Mouse (Mus musculus): ENCODE measurements around the gene Cdk14. TPM values are rescaled to one million over a fixed set of nuclear protein-coding genes. Genes with fewer than 3 reads are reported as not detected.

The Cdk14 gene
- 11.4 TPM for polyA plus RNA-seq (2014; fragmentation: Illumina TruSeq; extraction: RNeasy Lipid Tissue Mini Kit (QIAGEN cat#74804); ENCODE audit: low read depth, low replicate concordance)

DNA sequence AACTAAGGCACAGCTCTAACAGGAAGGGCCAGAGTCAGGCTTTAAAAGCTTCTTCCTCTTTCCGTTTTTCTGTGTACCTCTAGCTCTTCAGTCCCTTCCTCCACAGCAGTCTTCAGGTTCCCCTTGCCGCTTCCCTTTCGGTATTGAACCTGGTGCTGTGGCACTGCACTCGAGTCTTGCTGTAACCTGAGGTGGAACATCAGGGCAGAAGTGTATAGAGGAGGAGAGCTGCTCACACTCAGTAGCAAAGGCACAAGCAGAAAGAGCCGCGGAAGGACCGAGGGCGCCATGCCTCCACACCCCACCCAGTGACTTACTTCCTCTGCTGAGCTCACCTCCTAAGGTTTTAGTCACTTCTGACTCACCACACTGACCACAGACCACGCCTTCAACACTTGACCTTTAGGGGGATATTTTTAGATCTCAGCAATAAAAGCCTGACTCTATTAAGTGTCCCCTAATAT lies at the start of gene Cdk14:
Gene Cdk14, minus strand, starts transcription at position 321 of the 464 bp plus-strand sequence.

DNA sequence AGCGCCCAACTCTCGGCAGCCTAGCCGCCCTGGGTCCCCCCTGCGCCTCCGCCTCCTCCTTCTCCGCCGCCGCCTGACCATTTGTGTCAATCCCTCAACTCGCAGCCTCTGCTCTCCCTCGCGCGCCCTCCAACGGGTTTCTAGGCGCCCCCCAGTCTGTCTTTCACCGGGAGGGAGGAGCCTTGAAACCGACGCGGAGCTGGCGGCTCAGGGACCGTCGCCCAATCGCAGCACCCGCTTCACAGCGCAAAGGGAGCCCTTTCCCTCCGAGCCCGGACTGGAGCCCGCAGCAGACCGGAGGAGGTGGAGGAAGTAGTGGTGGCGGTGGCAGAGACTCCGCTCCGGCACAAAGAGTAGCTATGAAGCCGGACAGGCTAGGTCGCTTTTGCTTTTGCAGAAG lies 662.2 kb downstream of the Cdk14 start, which contains the start of gene Fzd1:
Gene Fzd1, minus strand, starts transcription at position 134 of the 400 bp plus-strand sequence.

Other genes with a start within 250 kb of the Cdk14 start
- 4.3 TPM for gene 1700015F17Rik, start 58.8 kb upstream of the Cdk14 start, polyA plus RNA-seq (2014; fragmentation: Illumina TruSeq; extraction: RNeasy Lipid Tissue Mini Kit (QIAGEN cat#74804); ENCODE audit: low read depth, low replicate concordance)
- 23.5 TPM for gene Cldn12, start 94.6 kb upstream of the Cdk14 start, polyA plus RNA-seq (2014; fragmentation: Illumina TruSeq; extraction: RNeasy Lipid Tissue Mini Kit (QIAGEN cat#74804); ENCODE audit: low read depth, low replicate concordance)
- gene Gtpbp10, start 139.2 kb upstream of the Cdk14 start, polyA plus RNA-seq (2014; fragmentation: Illumina TruSeq; extraction: RNeasy Lipid Tissue Mini Kit (QIAGEN cat#74804); ENCODE audit: low read depth, low replicate concordance): 13.0 TPM
- gene Gm8773, start 153.5 kb upstream of the Cdk14 start, polyA plus RNA-seq (2014; fragmentation: Illumina TruSeq; extraction: RNeasy Lipid Tissue Mini Kit (QIAGEN cat#74804); ENCODE audit: low read depth, low replicate concordance): not detected
- 7.9 TPM for gene Cfap69, start 243.9 kb upstream of the Cdk14 start, polyA plus RNA-seq (2014; fragmentation: Illumina TruSeq; extraction: RNeasy Lipid Tissue Mini Kit (QIAGEN cat#74804); ENCODE audit: low read depth, low replicate concordance)